Mouse (Mus musculus) stomach, embryonic 14.5 days (tissue): ENCODE measurements around the gene Meis3. TPM values are rescaled to one million over a fixed set of nuclear protein-coding genes. Genes with fewer than 3 reads are reported as not detected.

ENCODE experiments used
- ATAC-seq: fragments of 200-750 bp; cut with Nextera tagmentation; 2 replicates; pipeline ENCODE4 v1.8.0; 2017; ENCODE audit warnings: low read depth, moderate TSS enrichment; ENCODE audit not compliant: insufficient number of reproducible peaks, insufficient read depth, low FRiP score
- H3K27ac ChIP-seq: fragments of 300-500 bp; sonication (generic); 2 replicates; pipeline ENCODE4 v1.5.1; 2014; ENCODE audit warnings: mild to moderate bottlenecking, low read length, moderate library complexity, mixed read lengths
- H3K27me3 ChIP-seq: fragments of 300-500 bp; sonication (generic); 2 replicates; pipeline ENCODE4 v1.6.1; 2014; ENCODE audit warnings: low read length, control low read depth, mixed read lengths; ENCODE audit not compliant: control insufficient read depth, insufficient read depth
- H3K36me3 ChIP-seq: fragments of 300-500 bp; sonication (generic); 2 replicates; pipeline ENCODE4 v1.6.1; 2014; ENCODE audit warnings: mild to moderate bottlenecking, control low read depth, low read length, moderate library complexity, mixed read lengths; ENCODE audit not compliant: control insufficient read depth, insufficient read depth
- H3K4me1 ChIP-seq: fragments of 300-500 bp; sonication (generic); 2 replicates; pipeline ENCODE4 v1.6.1; 2014; ENCODE audit warnings: low read length, control low read depth, mixed read lengths; ENCODE audit not compliant: control insufficient read depth, insufficient read depth
- H3K4me2 ChIP-seq: fragments of 300-500 bp; sonication (generic); replicated peaks from 2 replicates; pipeline ENCODE4 v1.6.1; 2014; ENCODE audit warnings: low read depth, low read length, control low read depth
- H3K4me3 ChIP-seq: fragments of 300-500 bp; sonication (generic); 2 replicates; pipeline ENCODE4 v1.5.1; 2014; ENCODE audit warnings: low read depth, low read length, control low read depth
- H3K9ac ChIP-seq: fragments of 300-500 bp; sonication (generic); replicated peaks from 2 replicates; pipeline ENCODE4 v1.6.1; 2014; ENCODE audit warnings: low read depth, mild to moderate bottlenecking, control low read depth, low read length, moderate library complexity, mixed read lengths
- H3K9me3 ChIP-seq: fragments of 300-500 bp; sonication (generic); 2 replicates; pipeline ENCODE4 v1.6.1; 2016; ENCODE audit warnings: low read depth, low read length, control low read depth; ENCODE audit not compliant: control insufficient read depth
- WGBS: fragments of 180-500 bp; shearing (Covaris S2); extraction: QIAGEN DNeasy Blood & Tissue Kit; methylation state at CpG from one replicate; pipeline ENCODE4 v1.1.7; 2014; 5-methylcytosine and 5-hydroxymethylcytosine counted together
- polyA plus RNA-seq: library from polyadenylated mRNA; unstranded; fragments of >200 nt; fragmentation: Nextera tagmentation; extraction: Ambion mirVana; gene quantifications from 2 replicates; pipeline ENCODE4 v1.2.1, GENCODE M21; 2014

Gene Meis3
- polyA plus RNA-seq, 1 experiment from 2014 or later, result 44.4 TPM

- no peak for ATAC-seq
- Histone ChIP-seq H3K4me2 (no peak overlapping the region), H3K36me3 (peaks cover 29% of the 10 kb centered on the region; the same call in 1 of the 2 replicates), H3K4me3 (no peak overlapping the region), H3K9ac (no peak overlapping the region), H3K4me1 (no peaks in the 10 kb centered on the region), H3K27me3 (no peaks in the 10 kb centered on the region), H3K9me3 (no peaks in the 10 kb centered on the region), H3K27ac (no peak overlapping the region)
- 64% methylated on average over 5 of the region's 5 CpGs for WGBS
These were observed 22.3 kb downstream of the Meis3 start for GRCm38 (mm10) chr7:16197166-16197565.

GRCm38 (mm10) chr7:16198540-16198939 is 23.6 kb downstream of the Meis3 start:
- Histone ChIP-seq H3K36me3 (peaks cover 31% of the 10 kb centered on the region; the same call in 1 of the 2 replicates), H3K4me1 (no peaks in the 10 kb centered on the region), H3K27ac (no peak overlapping the region), H3K27me3 (no peaks in the 10 kb centered on the region), H3K4me2 (no peak overlapping the region), H3K9me3 (no peaks in the 10 kb centered on the region), H3K9ac (no peak overlapping the region), H3K4me3 (no peak overlapping the region)
- 84% methylated on average over 11 of the region's 11 CpGs for WGBS
- ATAC-seq, result no peak

GRCm38 (mm10) chr7:16201136-16201535 is 26.2 kb downstream of the Meis3 start:
- no peak overlapping the region for H3K9ac ChIP-seq
- no peak for ATAC-seq
- no peak overlapping the region for H3K27ac ChIP-seq
- WGBS, result 84% methylated on average over 6 of the region's 6 CpGs
- H3K9me3 ChIP-seq, result no peaks in the 10 kb centered on the region
- no peaks in the 10 kb centered on the region for H3K27me3 ChIP-seq
- no peak overlapping the region for H3K4me3 ChIP-seq
- H3K36me3 ChIP-seq, result peaks cover 36% of the 10 kb centered on the region
- no peak overlapping the region for H3K4me2 ChIP-seq
- no peaks in the 10 kb centered on the region for H3K4me1 ChIP-seq

- Histone ChIP-seq H3K27ac (no peak overlapping the region), H3K4me3 (no peak overlapping the region), H3K9me3 (no peaks in the 10 kb centered on the region), H3K9ac (no peak overlapping the region), H3K4me1 (no peaks in the 10 kb centered on the region), H3K4me2 (no peak overlapping the region), H3K36me3 (peaks cover 27% of the 10 kb centered on the region), H3K27me3 (no peaks in the 10 kb centered on the region)
- no peak for ATAC-seq
- WGBS, result 85% methylated on average over 15 of the region's 15 CpGs
These were observed 28.0 kb downstream of the Meis3 start for GRCm38 (mm10) chr7:16202756-16203504.

GRCm38 (mm10) chr7:16203505-16203903 is 28.6 kb downstream of the Meis3 start:
- no peak overlapping the region for H3K9ac ChIP-seq
- ATAC-seq, result no peak

GRCm38 (mm10) chr7:16204791-16205190 is 29.9 kb downstream of the Meis3 start:
- WGBS, result 76% methylated on average over 8 of the region's 9 CpGs

More at GRCm38 (mm10) chr7:16203505-16203903, 28.6 kb downstream of the Meis3 start:
- Histone ChIP-seq H3K9me3 (no peaks in the 10 kb centered on the region), H3K27me3 (no peaks in the 10 kb centered on the region), H3K36me3 (peaks cover 23% of the 10 kb centered on the region), H3K27ac (no peak overlapping the region), H3K4me1 (0 out of 2 replicates have a peak, but pooled peaks cover 2% of the 10 kb centered on the region), H3K4me2 (no peak overlapping the region), H3K4me3 (no peak overlapping the region)
- 88% methylated on average over 13 of the region's 13 CpGs for WGBS

GRCm38 (mm10) chr7:16207076-16207475 is 32.2 kb downstream of the Meis3 start:
- Histone ChIP-seq H3K4me3 (no peak overlapping the region), H3K27ac (no peak overlapping the region), H3K4me2 (no peak overlapping the region), H3K9me3 (no peaks in the 10 kb centered on the region), H3K4me1 (0 out of 2 replicates have a peak, but pooled peaks cover 7% of the 10 kb centered on the region), H3K9ac (no peak overlapping the region), H3K36me3 (peaks cover 27% of the 10 kb centered on the region), H3K27me3 (no peaks in the 10 kb centered on the region)
- 88% methylated on average over 7 of the region's 7 CpGs for WGBS
- no peak for ATAC-seq

More at GRCm38 (mm10) chr7:16204791-16205190, 29.9 kb downstream of the Meis3 start:
- Histone ChIP-seq H3K4me2 (no peak overlapping the region), H3K4me1 (0 out of 2 replicates have a peak, but pooled peaks cover 7% of the 10 kb centered on the region), H3K4me3 (no peak overlapping the region), H3K36me3 (peaks cover 18% of the 10 kb centered on the region), H3K9ac (no peak overlapping the region), H3K27ac (no peak overlapping the region), H3K9me3 (no peaks in the 10 kb centered on the region), H3K27me3 (no peaks in the 10 kb centered on the region)
- no peak for ATAC-seq

- no peak overlapping the region for H3K9ac ChIP-seq
- H3K4me1 ChIP-seq, result 0 out of 2 replicates have a peak, but pooled peaks cover 7% of the 10 kb centered on the region
- ATAC-seq, result no peak
- no peaks in the 10 kb centered on the region for H3K9me3 ChIP-seq
- H3K27ac ChIP-seq, result no peak overlapping the region
- no peak overlapping the region for H3K4me2 ChIP-seq
- H3K36me3 ChIP-seq, result peaks cover 25% of the 10 kb centered on the region
- H3K27me3 ChIP-seq, result no peaks in the 10 kb centered on the region
- H3K4me3 ChIP-seq, result no peak overlapping the region
- 84% methylated on average over 10 of the region's 10 CpGs for WGBS
These were observed 32.6 kb downstream of the Meis3 start for GRCm38 (mm10) chr7:16207496-16207895.
